Mouse (Mus musculus): Measurements from ENCODE around the gene Fgd1. TPM values are rescaled to one million over a fixed set of nuclear protein-coding genes. Genes with fewer than 3 reads are reported as not detected.
A peak's percentile ranks its signal among the peaks of the same experiment; 100 is the strongest.

The Fgd1 gene
- polyA plus RNA-seq, 1 experiment from 2014 or later, result 12.4 TPM

- Histone ChIP-seq H3K4me2 (replicated peaks) (no peak overlapping the region), H3K27me3 (no peaks in the 10 kb centered on the region), H3K4me1 (no peaks in the 10 kb centered on the region), H3K4me3 (no peak overlapping the region), H3K27ac (replicated peaks) (peak overlapping the region; percentile 43; the same call in 1 of the 2 replicates), H3K9ac (replicated peaks) (no peak overlapping the region), H3K9me3 (no peaks in the 10 kb centered on the region), H3K36me3 (no peaks in the 10 kb centered on the region)
- ATAC-seq (replicated peaks), result peak; percentile 68
- 55% methylated on average over 7 of the region's 7 CpGs for WGBS
These were observed 61.5 kb downstream of the Fgd1 start for GRCm38 (mm10) chrX:151107301-151108067.

DNA sequence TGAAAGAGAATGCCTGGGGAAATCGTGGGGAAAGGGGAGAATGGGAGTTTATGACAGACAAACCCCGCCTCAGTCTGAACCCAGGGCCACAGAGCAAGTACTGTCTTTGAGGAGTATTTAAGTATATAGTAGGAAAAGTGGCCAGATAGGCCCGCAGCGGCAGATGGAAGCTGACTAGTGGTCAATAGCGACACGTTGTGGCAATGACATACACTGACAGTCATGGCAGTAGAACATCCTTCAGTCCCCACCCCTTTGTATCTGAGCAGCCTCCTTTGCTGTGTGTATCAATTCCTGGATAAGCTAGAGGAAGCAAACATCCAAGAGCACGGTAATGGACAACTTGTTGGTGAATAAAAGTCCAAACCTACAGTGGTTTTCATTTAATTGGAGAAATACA is 70.8 kb downstream of the Fgd1 start:
- no peak overlapping the region for H3K4me2 ChIP-seq (replicated peaks)
- H3K4me1 ChIP-seq, result no peaks in the 10 kb centered on the region
- H3K4me3 ChIP-seq, result no peak overlapping the region
- no peaks in the 10 kb centered on the region for H3K9me3 ChIP-seq
- H3K9ac ChIP-seq (replicated peaks), result no peak overlapping the region
- no peak overlapping the region for H3K27ac ChIP-seq (replicated peaks)
- H3K36me3 ChIP-seq, result no peaks in the 10 kb centered on the region
- no peaks in the 10 kb centered on the region for H3K27me3 ChIP-seq
- ATAC-seq (replicated peaks), result peak; percentile 46; the same call in 1 of the 2 replicates
- 15% methylated on average over 7 of the region's 7 CpGs for whole genome bisulfite sequencing

- 15% methylated on average over 2 of the region's 2 CpGs for WGBS
- H3K9me3 ChIP-seq, result no peaks in the 10 kb centered on the region
- no peaks in the 10 kb centered on the region for H3K36me3 ChIP-seq
- ATAC-seq (replicated peaks), result no peak
- no peak overlapping the region for H3K9ac ChIP-seq (replicated peaks)
- no peaks in the 10 kb centered on the region for H3K4me1 ChIP-seq
- H3K4me2 ChIP-seq (replicated peaks), result no peak overlapping the region
- H3K27me3 ChIP-seq, result no peaks in the 10 kb centered on the region
- H3K27ac ChIP-seq (replicated peaks), result no peak overlapping the region
- no peak overlapping the region for H3K4me3 ChIP-seq
These were observed 71.5 kb downstream of the Fgd1 start for GRCm38 (mm10) chrX:151117432-151117831.

DNA sequence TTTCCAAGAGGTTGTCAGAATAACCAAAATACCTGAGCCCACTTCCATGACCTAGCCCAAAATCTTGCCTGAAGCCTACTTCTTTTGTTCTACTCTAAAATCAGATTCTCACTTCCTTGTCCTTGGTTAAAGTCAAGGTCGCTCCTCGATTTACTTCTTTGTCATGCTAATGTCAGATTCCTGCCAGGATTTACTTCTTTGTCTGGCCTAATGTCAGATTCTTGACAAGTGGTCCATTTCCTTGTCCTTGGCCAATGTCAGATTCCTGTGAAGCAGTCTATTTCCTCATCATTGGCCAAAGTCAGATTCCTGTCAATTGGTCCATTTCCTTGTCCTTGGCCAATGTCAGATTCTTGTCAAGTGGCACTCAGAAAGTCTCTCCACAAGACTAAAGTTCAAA is 78.0 kb downstream of the Fgd1 start:
- H3K4me3 ChIP-seq, result no peak overlapping the region
- no peak for ATAC-seq (replicated peaks)
- no peak overlapping the region for H3K9ac ChIP-seq (replicated peaks)
- 55% methylated on average over 2 of the region's 2 CpGs for WGBS
- H3K27me3 ChIP-seq, result no peaks in the 10 kb centered on the region
- no peak overlapping the region for H3K4me2 ChIP-seq (replicated peaks)
- no peaks in the 10 kb centered on the region for H3K4me1 ChIP-seq
- H3K9me3 ChIP-seq, result no peaks in the 10 kb centered on the region
- no peak overlapping the region for H3K27ac ChIP-seq (replicated peaks)
- H3K36me3 ChIP-seq, result no peaks in the 10 kb centered on the region

- 79% methylated on average over 3 of the region's 3 CpGs for WGBS
- no peak for ATAC-seq (replicated peaks)
- H3K4me1 ChIP-seq, result no peaks in the 10 kb centered on the region
These were observed 84.5 kb downstream of the Fgd1 start for GRCm38 (mm10) chrX:151130493-151130892.

GRCm38 (mm10) chrX:151132785-151133184 is 86.8 kb downstream of the Fgd1 start:
- Histone ChIP-seq H3K4me2 (replicated peaks) (no peak overlapping the region), H3K27ac (replicated peaks) (no peak overlapping the region), H3K4me1 (no peaks in the 10 kb centered on the region), H3K9me3 (no peaks in the 10 kb centered on the region), H3K4me3 (no peak overlapping the region), H3K27me3 (no peaks in the 10 kb centered on the region), H3K36me3 (no peaks in the 10 kb centered on the region), H3K9ac (replicated peaks) (no peak overlapping the region)
- 23% methylated on average over 10 of the region's 10 CpGs for WGBS
- ATAC-seq (replicated peaks), result no peak

More at GRCm38 (mm10) chrX:151130493-151130892, 84.5 kb downstream of the Fgd1 start:
- Histone ChIP-seq H3K4me3 (no peak overlapping the region), H3K4me2 (replicated peaks) (no peak overlapping the region), H3K27me3 (no peaks in the 10 kb centered on the region), H3K9ac (replicated peaks) (no peak overlapping the region), H3K27ac (replicated peaks) (no peak overlapping the region), H3K36me3 (no peaks in the 10 kb centered on the region), H3K9me3 (no peaks in the 10 kb centered on the region)

Other genes with a start within 250 kb of the Fgd1 start
- 289 and 297 TPM in 2 replicates for gene Maged2, start 231.8 kb upstream of the Fgd1 start, polyA plus RNA-seq (2015; fragmentation: Nextera tagmentation; extraction: Ambion mirVana)
- gene Gnl3l, start 28.8 kb upstream of the Fgd1 start, polyA plus RNA-seq (2015; fragmentation: Nextera tagmentation; extraction: Ambion mirVana), result 59.6 and 61.5 TPM in 2 replicates
- 35.5 and 38.0 TPM in 2 replicates for gene Tsr2, start 50.4 kb downstream of the Fgd1 start, polyA plus RNA-seq (2015; fragmentation: Nextera tagmentation; extraction: Ambion mirVana)
- 11.6 and 14.2 TPM in 2 replicates for gene Wnk3, start 151.9 kb downstream of the Fgd1 start, polyA plus RNA-seq (2015; fragmentation: Nextera tagmentation; extraction: Ambion mirVana)